Mouse (Mus musculus): ENCODE results near the gene Ahdc1. TPM values are rescaled to one million over a fixed set of nuclear protein-coding genes. Genes with fewer than 3 reads are reported as not detected.

The Ahdc1 gene
- polyA plus RNA-seq (2012; rRNA removed) = 22.6 and 26.7 TPM in 2 replicates

DNA sequence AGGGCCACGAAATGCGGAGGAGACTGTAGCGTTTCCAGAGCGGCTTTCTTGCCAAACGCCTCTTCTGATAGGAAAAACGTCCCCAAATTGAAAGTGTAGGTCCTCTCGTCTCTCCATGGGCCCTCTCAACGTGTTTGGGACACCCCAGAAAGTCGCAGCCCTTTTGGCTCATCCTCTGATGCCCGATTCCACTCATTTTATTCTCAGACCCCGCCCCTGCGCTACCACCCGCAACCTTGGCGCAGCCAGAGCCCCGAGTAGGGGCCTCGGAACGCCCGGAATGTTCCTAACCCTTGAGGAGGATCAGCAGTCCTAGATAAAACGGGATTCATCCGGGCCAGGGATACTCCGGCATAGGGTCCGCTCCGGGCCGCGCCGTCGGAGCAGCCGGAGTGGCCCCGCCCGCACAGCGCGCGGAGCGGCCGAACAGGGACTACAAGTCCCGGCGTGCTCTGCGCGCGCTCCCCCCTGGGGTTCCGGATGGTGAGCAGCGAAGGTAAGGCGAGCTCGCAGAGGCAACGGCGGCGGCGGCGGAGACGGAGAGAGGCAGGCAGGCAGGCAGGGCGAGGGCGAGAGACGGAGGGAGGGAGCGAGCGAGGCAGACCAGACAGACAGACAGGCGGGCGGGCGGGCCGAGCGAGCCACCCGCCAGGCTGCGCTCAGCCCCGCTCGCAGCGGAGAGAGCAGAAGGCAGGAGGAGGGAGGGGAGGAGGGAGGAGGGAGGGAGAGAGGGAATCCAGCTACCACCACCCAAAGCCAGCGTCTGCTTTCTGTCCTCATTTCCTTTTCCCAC is at the start of gene Ahdc1:
Gene Ahdc1 (plus strand): TSS at position 233 of the 793 bp plus-strand sequence.

DNA sequence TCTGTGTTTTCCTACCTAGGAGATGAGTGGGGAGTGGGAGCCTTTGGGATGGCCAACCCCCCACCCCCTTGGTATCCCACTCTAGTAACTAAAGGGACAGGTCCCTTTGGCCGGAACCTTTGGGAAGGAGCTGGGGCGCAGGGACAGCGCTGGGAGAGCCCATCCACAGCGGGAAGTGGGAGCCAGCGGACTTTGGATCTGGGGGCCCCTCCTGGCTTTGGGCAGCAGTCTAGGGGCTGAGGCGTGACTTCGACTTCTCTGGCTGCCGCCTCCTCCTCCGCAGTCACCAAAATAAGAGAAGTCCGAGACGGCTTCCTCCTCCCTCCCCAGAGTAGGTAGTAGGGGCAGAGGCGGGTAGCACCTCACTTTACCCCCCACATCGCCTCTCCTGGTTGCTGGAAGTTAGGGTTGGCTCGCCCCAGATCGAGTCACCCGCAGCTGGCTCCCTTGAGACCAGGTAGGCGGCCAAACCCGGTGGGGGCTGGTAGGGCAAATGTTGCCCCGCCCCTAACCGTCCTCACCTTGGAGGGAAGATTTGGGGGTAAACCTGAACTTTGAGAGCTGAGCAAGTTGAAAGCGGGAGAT is 37.2 kb upstream of the Ahdc1 start, which contains the start of gene Fgr:
Gene Fgr (plus strand): TSS at position 282 of the 585 bp plus-strand sequence.

Other genes starting within 250 kb of the Ahdc1 start
- 44.9 and 49.1 TPM in 2 replicates for gene Rpa2, start 242.9 kb upstream of the Ahdc1 start, polyA plus RNA-seq (2012; rRNA removed)
- gene Themis2, start 214.9 kb upstream of the Ahdc1 start, polyA plus RNA-seq (2012; rRNA removed) = 1.1 and 1.5 TPM in 2 replicates
- 102 and 109 TPM in 2 replicates for gene Ppp1r8, start 168.1 kb upstream of the Ahdc1 start, polyA plus RNA-seq (2012; rRNA removed)
- 104 and 111 TPM in 2 replicates for gene Stx12, start 126.8 kb upstream of the Ahdc1 start, polyA plus RNA-seq (2012; rRNA removed)
- 19.6 and 20.7 TPM in 2 replicates for gene Fam76a, start 88.7 kb upstream of the Ahdc1 start, polyA plus RNA-seq (2012; rRNA removed)
- gene Fgr, start 37.2 kb upstream of the Ahdc1 start, polyA plus RNA-seq (2012; rRNA removed) = 0.21 and 0.23 TPM in 2 replicates
- 21.4 and 26.3 TPM in 2 replicates for gene Wasf2, start 119.2 kb downstream of the Ahdc1 start, polyA plus RNA-seq (2012; rRNA removed)
- 0.75 and 1.6 TPM in 2 replicates for gene Cd164l2, start 200.9 kb downstream of the Ahdc1 start, polyA plus RNA-seq (2012; rRNA removed)
- gene Gpr3, start 201.3 kb downstream of the Ahdc1 start, polyA plus RNA-seq (2012; rRNA removed) = 1.1 and 1.5 TPM in 2 replicates
- 1.9 and 2.5 TPM in 2 replicates for gene Map3k6, start 229.6 kb downstream of the Ahdc1 start, polyA plus RNA-seq (2012; rRNA removed)

Data from central nervous system, embryonic 14 days (tissue).